Mouse (Mus musculus): ENCODE results near the gene Afmid.
"Not testable (repeated sequence)": the region's sequence is repeated elsewhere in the genome, so short reads cannot be mapped to it uniquely, and the experiment has no call there.

Gene Afmid

GRCm38 (mm10) chr11:117826916-117827315, 1.2 kb downstream of the Afmid start:
- DNase-seq, result no peak

GRCm38 (mm10) chr11:117827386-117827785, 1.7 kb downstream of the Afmid start:
- DNase-seq, result no peak

DNA sequence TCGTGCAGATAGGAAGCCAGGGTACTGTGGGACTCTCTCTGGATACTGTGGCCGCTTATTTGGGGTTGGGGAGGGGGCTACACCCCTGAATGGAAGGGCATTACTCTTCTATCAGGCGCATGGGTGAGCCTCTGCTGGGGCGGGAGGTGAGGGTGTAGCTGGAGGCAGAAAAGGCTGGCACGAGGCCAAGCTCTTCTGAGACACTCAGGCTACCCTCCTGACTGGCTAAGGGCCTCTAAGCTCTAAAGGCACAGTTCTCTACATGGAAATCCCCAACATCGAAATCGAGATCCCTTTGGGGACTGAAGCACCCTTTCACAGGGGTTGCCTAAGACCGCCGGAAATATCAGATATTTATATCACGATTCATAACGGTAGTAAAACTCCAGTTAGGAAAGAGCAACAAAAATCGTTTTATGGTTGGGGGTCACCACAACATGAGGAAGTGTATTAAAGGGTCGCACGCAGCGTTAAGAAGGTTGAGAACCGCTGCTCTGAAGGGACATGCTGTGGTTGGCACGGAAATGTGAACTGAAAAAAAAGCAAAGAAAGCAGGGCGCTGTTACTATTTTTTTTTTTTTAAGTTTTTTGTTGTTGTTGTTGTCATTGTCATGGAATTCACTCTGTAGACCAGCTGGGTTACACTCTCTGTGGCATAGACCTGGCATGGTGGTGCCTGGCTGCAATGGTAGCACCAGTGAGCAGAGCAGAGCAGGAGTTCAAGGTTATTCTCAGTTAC, 2.6 kb downstream of the Afmid start:
- DNase-seq, result no peak

DNA sequence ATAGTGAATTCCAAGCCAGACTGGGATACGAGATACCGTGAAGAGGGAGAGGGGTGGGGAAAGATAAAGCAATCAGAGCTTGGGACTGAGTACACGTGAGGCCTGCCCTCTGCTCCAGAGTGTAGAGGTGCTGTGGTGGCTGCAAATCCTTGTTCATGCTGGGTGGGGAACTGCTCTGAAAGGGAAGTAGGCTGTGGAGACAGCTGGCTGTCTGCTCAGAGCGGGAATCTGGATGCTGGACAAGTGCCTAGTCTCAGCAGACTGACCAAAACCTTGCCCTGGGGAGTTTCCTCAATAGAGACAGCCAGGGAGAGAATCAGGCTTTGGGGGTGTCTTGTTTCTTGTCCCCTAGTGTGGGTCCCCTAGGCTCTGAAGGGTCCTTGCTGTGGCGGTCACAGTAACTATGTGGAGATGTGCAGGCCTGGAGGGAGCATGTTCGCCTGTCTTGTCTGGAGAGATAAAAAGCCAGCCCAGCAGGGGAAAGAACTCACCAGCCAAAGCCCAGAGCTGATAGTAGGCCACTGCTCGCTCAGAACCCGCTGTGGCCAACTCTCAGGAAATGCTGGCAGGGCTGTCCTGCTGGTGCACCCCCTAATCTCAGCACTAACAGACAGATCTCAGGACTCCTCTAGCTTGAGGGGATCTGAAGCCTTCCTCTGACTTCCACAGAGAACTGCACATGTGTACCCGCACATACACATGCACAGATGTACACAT, 3.3 kb downstream of the Afmid start:
- no peak for DNase-seq

DNA sequence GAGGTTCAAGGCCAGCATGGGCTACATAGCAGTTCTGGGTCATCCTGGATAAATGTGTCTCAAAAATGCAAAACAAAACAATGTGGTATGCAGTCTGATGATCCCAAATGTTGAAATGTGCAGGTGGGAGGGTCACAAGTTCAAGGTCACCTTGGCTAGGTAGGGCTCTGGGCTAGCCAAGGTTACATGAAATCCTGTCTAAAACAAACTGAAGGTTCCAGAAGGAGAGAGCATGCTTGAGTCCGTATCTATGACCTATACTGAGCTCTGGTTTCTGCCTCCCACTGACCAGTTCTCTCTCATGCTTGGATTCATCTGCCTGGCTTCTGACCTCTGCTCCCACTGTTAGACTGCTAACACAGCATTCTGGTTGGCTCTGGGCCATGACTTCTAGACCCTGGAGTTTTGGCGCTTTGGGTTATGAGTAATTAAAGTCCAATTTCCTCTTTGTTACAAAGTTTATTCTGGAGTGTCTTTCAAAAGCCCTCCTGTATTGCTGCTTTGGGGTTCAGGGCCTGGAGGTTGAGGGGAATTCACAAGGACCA, 4.0 kb downstream of the Afmid start:
- no peak for DNase-seq

GRCm38 (mm10) chr11:117830401-117830800, 4.7 kb downstream of the Afmid start:
- DNase-seq, result no peak

DNA sequence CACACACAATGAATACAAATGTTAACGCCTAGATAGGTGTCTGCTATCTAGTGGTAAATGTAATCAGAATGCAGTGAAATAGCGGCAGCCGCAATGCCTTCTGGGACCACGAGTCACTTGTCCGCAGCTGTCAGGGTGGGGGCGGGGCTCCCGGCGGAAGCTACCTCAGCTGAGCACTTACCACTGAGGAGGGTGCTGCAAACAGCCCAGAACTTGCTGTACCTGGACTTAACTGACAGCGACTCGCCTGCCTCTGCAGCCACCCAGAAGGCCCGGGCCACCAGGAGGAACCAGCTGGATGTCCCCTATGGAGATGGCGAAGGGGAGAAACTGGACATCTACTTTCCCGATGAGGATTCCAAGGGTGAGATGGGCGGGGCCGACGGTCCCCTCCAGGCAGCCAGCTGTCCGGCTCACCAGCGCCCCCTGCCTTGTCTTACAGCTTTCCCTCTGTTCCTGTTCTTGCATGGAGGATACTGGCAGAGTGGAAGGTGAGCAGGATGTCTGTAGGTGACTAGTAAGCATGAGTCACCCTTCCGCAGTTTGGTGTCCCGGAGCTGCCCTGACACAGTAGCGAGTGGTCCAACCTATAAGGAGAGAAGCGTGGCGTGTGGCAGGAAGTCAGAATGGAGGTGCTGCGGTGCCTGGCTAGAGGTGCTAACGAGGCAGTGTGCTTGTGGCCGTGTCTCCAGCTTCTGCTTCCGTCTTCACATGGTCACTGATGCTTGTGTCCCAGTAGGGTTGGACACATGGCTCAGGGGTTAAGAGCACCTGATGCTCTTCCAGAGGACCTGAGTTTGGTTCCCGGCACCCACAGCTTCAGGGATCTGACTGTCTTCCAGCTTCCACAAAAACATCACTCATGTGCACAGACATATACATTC, 6.6 kb downstream of the Afmid start:
- DNase-seq, result peak; percentile 76

DNA sequence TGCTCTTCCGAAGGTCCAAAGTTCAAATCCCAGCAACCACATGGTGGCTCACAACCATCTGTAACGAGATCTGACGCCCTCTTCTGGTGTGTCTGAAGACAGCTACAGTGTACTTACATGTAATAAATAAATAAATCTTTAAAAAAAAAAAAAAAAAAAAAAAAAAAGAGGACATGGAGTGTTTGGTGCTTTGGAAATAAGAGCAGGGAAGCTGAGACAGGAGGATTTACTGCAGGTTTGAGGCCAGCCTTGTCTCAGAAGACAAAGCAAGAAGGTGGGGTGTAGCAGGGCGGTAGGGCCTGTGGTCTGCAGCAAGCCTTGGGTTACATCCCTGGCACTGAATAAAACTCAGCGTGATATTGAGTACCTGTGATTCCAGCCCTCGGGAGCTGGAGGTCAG, 7.8 kb downstream of the Afmid start:
- not testable (repeated sequence) for DNase-seq

DNA sequence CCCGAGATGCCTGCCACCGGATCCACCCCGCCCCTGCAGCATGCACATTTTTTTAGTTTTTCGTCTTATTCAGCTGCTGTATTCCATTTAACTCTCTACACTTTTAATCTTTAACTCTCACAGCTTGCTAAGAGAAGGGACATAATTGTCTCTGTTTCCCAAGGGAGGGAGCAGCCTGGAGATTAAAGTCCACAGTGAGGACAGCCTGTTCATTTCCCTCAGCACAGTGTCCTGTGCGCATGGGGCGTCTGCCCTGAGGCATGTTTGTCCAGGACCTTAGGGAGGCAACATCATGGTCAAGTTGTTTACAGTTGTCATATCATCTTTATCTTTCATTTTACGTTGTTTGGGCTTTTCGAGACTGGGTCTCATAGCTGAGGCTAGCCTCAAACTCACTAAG, 8.4 kb downstream of the Afmid start:
- DNase-seq, result no peak

DNA sequence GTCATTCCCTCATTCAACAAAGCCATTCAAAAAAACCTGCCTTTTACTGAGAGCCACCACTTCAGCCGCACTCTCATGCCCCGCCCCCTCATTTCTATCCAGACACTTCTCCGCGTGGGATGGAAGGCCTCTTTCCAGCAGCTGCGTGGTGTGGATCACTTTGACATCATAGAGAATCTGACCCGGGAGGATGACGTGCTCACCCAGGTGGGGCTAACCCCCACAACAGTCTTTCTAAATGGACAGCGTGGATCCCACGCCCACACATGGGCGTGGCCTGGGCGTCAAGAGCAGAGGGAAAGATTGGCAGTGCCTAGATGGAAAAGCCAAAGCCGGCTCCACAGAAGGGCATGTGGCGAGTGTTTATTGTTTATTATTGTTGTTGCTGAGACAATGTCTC, 10.6 kb downstream of the Afmid start:
- DNase-seq, result peak; percentile 77

DNA sequence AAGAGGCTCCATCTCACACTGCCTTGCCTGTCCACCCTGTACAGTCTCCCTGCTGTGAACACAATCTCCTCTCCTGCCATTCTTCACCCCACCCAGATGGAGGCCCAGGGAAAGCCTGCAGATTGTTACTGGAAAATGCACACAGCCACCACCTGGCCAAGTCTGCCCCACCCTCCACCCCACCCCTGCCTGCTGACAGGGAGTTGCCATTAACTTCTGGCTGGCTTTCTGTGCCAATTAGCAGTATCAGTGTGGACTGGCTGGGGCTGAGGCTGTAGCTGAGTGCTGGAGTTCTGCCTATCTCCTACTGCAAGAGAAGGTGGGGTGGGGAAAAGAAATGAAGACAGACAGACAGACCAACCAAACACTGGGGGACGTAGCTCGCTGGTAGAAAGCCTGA, 12.8 kb downstream of the Afmid start:
- no peak for DNase-seq

GRCm38 (mm10) chr11:117839021-117839420, 13.3 kb downstream of the Afmid start:
- DNase-seq, result no peak

GRCm38 (mm10) chr11:117840910-117841309, 15.2 kb downstream of the Afmid start:
- no peak for DNase-seq

- no peak for DNase-seq
Measured at GRCm38 (mm10) chr11:117843434-117843833, 17.7 kb downstream of the Afmid start.

DNA sequence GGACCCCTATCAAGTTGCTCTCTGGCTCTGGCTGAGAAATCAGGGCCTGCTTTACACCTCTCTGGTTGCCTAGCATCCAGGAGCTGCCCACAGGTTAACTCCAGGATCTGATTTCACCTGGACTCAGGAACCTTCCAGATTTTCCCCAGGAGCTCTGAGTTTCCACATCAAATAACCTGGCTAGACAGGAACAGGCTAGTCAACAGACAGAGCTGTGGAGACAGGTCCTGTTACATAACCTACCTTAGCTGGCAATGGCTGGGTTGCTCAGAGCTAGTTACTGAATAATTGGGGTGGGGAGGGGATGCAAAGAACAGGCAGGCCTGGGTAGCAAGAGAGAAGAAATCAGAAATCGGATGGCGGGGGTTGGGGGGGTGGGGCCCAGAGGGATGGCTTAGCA, 19.3 kb downstream of the Afmid start:
- DNase-seq, result no peak

DNA sequence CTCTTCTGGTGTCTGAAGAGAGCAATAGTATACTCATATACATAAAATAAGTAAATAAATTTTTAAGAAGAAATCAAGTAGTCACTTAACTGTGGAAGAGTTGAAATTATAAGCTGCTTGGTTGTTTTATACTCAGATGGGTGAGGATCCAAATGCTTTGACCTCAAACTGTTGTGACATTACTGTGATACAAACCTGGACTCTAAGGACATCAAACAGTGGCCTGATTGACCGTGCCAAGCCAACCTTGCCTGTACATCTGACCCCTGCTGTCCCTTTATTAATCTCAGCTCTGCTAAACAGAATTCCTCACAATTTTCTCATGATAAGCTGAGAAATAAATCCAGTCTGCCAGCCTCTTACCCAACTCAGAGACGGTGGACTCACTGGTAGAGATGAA, 19.9 kb downstream of the Afmid start:
- no peak for DNase-seq

DNA sequence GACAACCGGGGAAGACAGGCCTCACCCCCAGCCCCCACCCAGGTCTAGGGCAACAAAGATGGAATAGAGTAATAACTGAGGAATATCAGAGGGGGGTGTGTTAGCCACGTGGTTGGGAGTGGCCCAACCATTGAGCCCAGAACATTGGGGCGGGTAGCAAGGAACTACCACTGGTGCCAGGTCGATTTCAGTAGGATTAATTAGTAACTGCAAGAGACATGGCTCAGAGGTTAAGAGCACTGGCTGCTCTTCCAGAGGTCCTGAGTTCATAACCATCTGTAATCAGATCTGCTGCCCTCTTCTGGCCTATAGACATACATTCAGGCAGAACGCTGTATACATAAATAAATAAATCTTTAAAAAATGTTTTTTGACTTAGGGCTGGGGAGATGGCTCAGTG, 20.9 kb downstream of the Afmid start:
- no peak for DNase-seq

DNA sequence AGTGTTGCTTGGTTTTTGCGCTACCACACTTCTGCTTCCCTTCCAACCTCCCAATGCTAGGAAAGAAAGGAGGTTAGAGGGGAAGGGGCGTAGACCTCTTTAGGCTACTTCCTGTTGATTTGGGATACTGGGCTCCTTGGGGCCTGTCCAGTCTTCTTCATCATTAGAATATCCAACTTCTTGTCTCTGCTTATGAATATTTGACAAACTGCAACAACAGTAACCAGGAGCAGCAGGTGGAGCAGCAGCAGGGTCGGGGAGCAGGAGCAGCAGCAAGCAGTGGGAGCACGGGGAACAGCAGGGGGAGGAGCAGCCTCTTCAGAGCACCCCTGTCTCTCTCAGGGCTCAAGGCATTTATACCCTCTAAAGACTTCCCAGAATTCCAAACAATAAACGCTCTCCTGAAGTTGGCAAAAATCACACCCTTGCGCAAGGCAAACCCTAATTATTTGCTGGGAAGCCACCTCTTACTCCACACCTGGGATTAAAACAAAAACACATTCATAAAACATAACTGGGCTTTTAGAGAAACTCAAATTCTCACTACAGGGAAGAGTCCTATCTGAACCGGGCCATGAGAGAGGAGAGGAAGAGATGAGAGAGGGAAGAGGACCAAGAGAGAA, 22.0 kb downstream of the Afmid start:
- no peak for DNase-seq

GRCm38 (mm10) chr11:117848271-117848984, 22.7 kb downstream of the Afmid start:
- no peak for DNase-seq

- peak; percentile 96 for DNase-seq
Measured at GRCm38 (mm10) chr11:117848985-117849671, 23.4 kb downstream of the Afmid start, which contains the start of gene Birc5. Gene Birc5 (plus strand): TSS chr11:117849251.

DNA sequence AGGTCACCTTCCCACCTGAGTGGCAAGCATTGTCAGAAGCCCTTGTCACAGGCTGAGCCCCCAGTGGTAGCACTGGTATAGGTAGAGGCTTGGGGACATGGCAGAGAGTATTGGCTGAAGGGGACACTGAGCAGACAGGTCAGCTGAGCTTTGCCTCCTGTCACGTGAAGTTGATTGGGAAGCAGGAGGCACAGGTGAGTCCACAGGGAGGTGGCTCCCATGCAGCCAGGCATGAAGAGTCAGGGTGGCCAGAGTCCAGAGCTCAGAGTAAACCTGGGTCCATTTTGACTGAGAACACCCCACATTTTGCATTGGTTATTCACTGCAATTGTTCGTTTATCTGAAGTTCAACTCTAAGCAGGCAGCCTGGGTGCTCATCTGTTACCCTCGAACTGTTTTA, 27.2 kb downstream of the Afmid start:
- DNase-seq, result no peak
